Mouse (Mus musculus) myocyte (in vitro differentiated cells): ENCODE data around the gene Abhd17b. TPM values are rescaled to one million over a fixed set of nuclear protein-coding genes. Genes with fewer than 3 reads are reported as not detected.

Experiments used
- H3K27me3 ChIP-seq: one replicate; pipeline ENCODE4 v1.6.1; 2011; ENCODE audit not compliant: control insufficient read depth, insufficient read depth, insufficient read length
- H3K36me3 ChIP-seq: one replicate; pipeline ENCODE4 v1.6.1; 2011; ENCODE audit not compliant: control insufficient read depth, insufficient read depth
- H3K4me2 ChIP-seq: one replicate; pipeline ENCODE4 v1.6.1; 2011; ENCODE audit warnings: low read depth, control low read depth
- H3K4me3 ChIP-seq: one replicate; pipeline ENCODE4 v1.5.1; 2011; ENCODE audit warnings: mild to moderate bottlenecking, control low read depth, moderate library complexity
- H3K79me2 ChIP-seq: one replicate; pipeline ENCODE4 v1.6.1; 2011; ENCODE audit not compliant: control insufficient read depth, insufficient read depth
- H3ac ChIP-seq: one replicate; pipeline ENCODE4 v1.6.1; 2011; ENCODE audit not compliant: control insufficient read depth, insufficient read length
- CEBPB ChIP-seq: IDR thresholded peaks from 2 replicates; pipeline ENCODE4 v1.6.1; 2011; ENCODE audit warnings: mild to moderate bottlenecking, moderate library complexity; ENCODE audit not compliant: poor library complexity, insufficient read depth, severe bottlenecking
- E2F4 ChIP-seq: IDR thresholded peaks from one replicate; pipeline ENCODE4 v1.6.1; 2011; ENCODE audit warnings: mild to moderate bottlenecking, control low read depth, moderate library complexity; ENCODE audit not compliant: insufficient read depth
- MAX ChIP-seq: IDR thresholded peaks from one replicate; pipeline ENCODE4 v1.6.1; 2011; ENCODE audit warnings: low read depth, mild to moderate bottlenecking, control low read depth
- MYOD1 ChIP-seq, 3 experiments: IDR thresholded peaks; one replicate each; pipeline ENCODE4 v1.6.1; 2011; ENCODE audit warnings: control low read depth in 2 of 3, low read depth in 2 of 3, mild to moderate bottlenecking in 2 of 3, moderate library complexity in 1 of 3; ENCODE audit not compliant: insufficient read length in 2 of 3, control insufficient read depth in 1 of 3
- MYOG ChIP-seq, 3 experiments: IDR thresholded peaks; one replicate each; pipeline ENCODE4 v1.6.1; 2011; ENCODE audit warnings: control low read depth in 2 of 3, low read depth in 2 of 3, mild to moderate bottlenecking in 2 of 3; ENCODE audit not compliant: insufficient read length in 2 of 3, control insufficient read depth in 1 of 3, insufficient read depth in 1 of 3
- POLR2A ChIP-seq: IDR thresholded peaks from one replicate; pipeline ENCODE4 v1.6.1; 2011; ENCODE audit warnings: low read depth, mild to moderate bottlenecking, control low read depth, moderate library complexity; ENCODE audit not compliant: insufficient read length
- POLR2AphosphoS2 ChIP-seq: IDR thresholded peaks from one replicate; pipeline ENCODE4 v1.6.1; 2011; ENCODE audit warnings: low read depth, control low read depth; ENCODE audit not compliant: insufficient read length
- REST ChIP-seq: IDR thresholded peaks from one replicate; pipeline ENCODE4 v1.6.1; 2011; ENCODE audit warnings: mild to moderate bottlenecking, control low read depth, moderate library complexity; ENCODE audit not compliant: insufficient read depth, insufficient read length
- SRF ChIP-seq: IDR thresholded peaks from one replicate; pipeline ENCODE4 v1.6.1; 2011; ENCODE audit warnings: low read depth; ENCODE audit not compliant: control insufficient read depth, insufficient read length
- TCF12 ChIP-seq: IDR thresholded peaks from one replicate; pipeline ENCODE4 v1.6.1; 2011; ENCODE audit warnings: mild to moderate bottlenecking, control low read depth; ENCODE audit not compliant: poor library complexity, insufficient read depth, severe bottlenecking
- TCF3 ChIP-seq: IDR thresholded peaks from one replicate; pipeline ENCODE4 v1.6.1; 2011; ENCODE audit warnings: low read depth, control low read depth; ENCODE audit not compliant: insufficient read length
- USF1 ChIP-seq: IDR thresholded peaks from one replicate; pipeline ENCODE4 v1.6.1; 2011; ENCODE audit warnings: low read depth, mild to moderate bottlenecking, control low read depth, moderate library complexity
- polyA plus RNA-seq: library from polyadenylated mRNA; unstranded; fragments of >200 nt; fragmentation: generic; extraction: Trizol; gene quantifications from one replicate; pipeline ENCODE4 v1.2.1, GENCODE M21; 2012; ENCODE audit warnings: missing spikeins

The Abhd17b gene
- polyA plus RNA-seq, 1 experiment: 11.2 TPM

DNA sequence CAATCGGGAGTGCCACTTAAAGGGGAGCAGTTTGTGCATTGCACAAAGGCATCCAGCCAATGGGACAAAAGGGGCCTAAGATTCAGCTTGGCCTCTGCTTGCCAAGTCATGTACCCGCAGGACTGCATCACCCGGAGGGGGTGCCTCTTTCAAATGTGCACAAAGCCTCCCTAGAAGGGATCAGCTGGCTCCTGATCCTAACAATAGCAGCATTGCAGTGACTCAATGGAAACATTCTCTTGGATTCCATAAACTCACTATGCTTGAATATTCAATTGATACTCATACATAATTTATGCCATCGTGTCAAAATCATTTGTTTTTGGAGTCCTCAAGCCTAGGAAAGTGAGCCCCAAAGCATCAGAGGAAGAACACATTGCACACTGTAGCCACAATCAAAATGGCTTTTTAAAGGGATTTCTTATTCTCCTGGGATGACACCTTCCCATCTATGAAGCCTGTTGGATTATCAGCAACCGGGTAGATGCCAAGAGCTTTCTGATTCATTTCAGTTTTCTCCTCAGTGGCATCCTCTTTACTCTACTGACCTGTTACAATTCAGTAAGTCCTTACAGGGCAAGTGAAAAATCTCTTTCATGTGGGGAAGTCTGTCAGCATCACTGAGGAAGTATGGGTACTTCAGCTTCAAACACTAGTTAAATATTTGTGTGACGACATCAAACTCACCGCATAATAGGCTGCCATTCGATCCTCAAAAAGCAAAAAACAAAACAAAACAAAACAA is 71.1 kb downstream of the Abhd17b start:
- TF ChIP-seq MYOD1 (IDR thresholded peaks at IDR 0.05; ENCODE audit: control insufficient read depth in 1 of 3, insufficient read length in 2 of 3, low read depth in 2 of 3) (no peak), USF1 (no peak), POLR2A (no peak), TCF12 (no peak), MYOG (IDR thresholded peaks at IDR 0.05; ENCODE audit: control insufficient read depth in 1 of 3, insufficient read depth in 1 of 3, insufficient read length in 2 of 3, low read depth in 2 of 3) (no peak), POLR2AphosphoS2 (no peak), CEBPB (no peak)
- H3K79me2 ChIP-seq: no peaks in the 10 kb centered on the region
- no peak overlapping the region for H3ac ChIP-seq
- H3K4me3 ChIP-seq: no peak overlapping the region
- no peak overlapping the region for H3K4me2 ChIP-seq
- H3K36me3 ChIP-seq: no peaks in the 10 kb centered on the region
- no peaks in the 10 kb centered on the region for H3K27me3 ChIP-seq

DNA sequence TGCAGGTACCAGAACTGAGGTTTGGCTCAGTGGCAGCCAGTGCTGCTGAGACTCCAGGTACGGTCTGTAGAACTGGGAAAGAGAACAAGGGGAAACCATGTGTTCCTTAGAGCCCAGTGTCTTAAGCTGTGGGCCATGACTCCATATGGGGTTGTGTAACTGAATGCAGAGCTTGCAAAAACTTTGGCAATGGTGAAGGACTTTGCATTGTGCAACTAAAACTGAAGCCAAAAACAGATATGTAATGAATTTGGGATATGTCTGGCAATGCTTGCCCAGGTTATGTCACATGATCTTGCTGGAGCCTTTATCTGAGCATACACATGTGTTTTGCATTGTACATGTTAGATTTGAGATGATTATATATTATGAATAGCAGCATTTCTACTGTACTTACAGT is 72.2 kb downstream of the Abhd17b start:
- H3K27me3 ChIP-seq: no peaks in the 10 kb centered on the region
- no peaks in the 10 kb centered on the region for H3K79me2 ChIP-seq
- H3ac ChIP-seq: no peak overlapping the region
- H3K4me3 ChIP-seq: no peak overlapping the region
- no peaks in the 10 kb centered on the region for H3K36me3 ChIP-seq
- no peak overlapping the region for H3K4me2 ChIP-seq
- TF ChIP-seq TCF12 (no peak), REST (no peak), MAX (no peak)

DNA sequence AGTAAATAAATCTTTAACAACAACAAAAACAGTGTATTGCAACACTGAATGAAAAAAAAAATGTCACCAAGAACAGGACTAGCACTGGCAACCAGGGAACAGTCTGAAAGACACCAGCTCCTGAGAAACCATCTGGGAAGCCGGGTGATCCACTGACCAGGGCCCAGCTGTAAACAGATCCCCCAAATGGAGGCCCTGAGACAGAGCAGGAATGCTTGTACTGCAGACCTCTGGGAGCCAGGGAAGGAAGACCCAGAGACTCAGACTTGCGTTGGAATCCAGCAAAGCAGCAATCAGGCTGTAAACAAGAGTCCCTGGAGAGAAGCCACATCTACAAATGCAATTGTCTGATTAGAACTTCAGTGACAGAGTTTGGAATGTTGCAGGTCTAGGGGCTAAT is 74.1 kb downstream of the Abhd17b start:
- TF ChIP-seq CEBPB (no peak), MAX (no peak), E2F4 (no peak), POLR2A (no peak), USF1 (no peak), POLR2AphosphoS2 (no peak)
- no peaks in the 10 kb centered on the region for H3K79me2 ChIP-seq
- no peaks in the 10 kb centered on the region for H3K27me3 ChIP-seq
- H3ac ChIP-seq: no peak overlapping the region
- H3K4me3 ChIP-seq: no peak overlapping the region
- H3K4me2 ChIP-seq: no peak overlapping the region
- no peaks in the 10 kb centered on the region for H3K36me3 ChIP-seq

DNA sequence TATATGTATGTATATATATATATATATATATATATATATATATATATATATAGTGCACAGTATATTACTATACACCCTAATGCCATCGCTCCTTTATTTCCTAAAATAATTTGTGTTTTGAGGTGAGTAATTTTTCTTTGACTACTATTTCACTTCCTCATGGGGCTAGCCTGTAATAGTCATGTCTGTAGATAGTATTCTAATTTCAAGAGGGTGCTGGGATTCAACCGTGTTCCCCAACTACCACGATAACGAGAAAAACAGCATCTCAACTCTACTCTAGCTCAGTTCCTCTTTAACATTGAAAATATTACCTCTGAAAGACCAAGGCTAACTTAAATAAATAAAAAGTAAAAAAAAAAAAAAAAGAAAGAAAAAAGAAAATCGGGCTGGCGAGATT is 75.4 kb downstream of the Abhd17b start:
- H3K79me2 ChIP-seq: no peaks in the 10 kb centered on the region
- H3K4me2 ChIP-seq: no peak overlapping the region
- H3ac ChIP-seq: no peak overlapping the region
- H3K4me3 ChIP-seq: no peak overlapping the region
- no peaks in the 10 kb centered on the region for H3K27me3 ChIP-seq
- no peak for TF ChIP-seq SRF
- no peaks in the 10 kb centered on the region for H3K36me3 ChIP-seq

DNA sequence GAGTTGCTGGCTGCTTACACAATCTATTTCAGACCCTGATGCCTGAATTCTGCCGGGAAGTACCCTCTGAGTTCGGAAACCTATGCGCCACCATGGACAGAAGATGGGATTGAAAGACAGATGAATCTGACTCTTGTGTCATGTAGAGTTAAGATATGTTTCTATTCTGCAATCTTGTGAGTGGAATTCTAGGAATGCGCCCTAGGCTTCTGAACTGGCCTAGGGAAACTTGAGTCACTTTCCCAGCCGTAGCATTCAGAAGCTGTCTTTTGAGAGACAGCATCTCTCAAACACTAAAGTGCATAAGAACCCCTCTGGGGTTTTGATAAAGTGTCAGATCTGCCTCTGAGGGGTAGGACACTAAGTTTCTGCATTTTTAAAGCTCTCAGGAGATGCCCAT is 78.9 kb downstream of the Abhd17b start:
- H3K27me3 ChIP-seq: no peaks in the 10 kb centered on the region
- H3K79me2 ChIP-seq: no peaks in the 10 kb centered on the region
- H3K4me2 ChIP-seq: no peak overlapping the region
- no peak overlapping the region for H3K4me3 ChIP-seq
- TF ChIP-seq MYOG (IDR thresholded peaks at IDR 0.05; ENCODE audit: control insufficient read depth in 1 of 3, insufficient read depth in 1 of 3, insufficient read length in 2 of 3, low read depth in 2 of 3) (no peak), MYOD1 (IDR thresholded peaks at IDR 0.05; ENCODE audit: control insufficient read depth in 1 of 3, insufficient read length in 2 of 3, low read depth in 2 of 3) (no peak), E2F4 (no peak), TCF12 (no peak), POLR2A (no peak), SRF (no peak), POLR2AphosphoS2 (no peak), REST (no peak), TCF3 (no peak)
- H3K36me3 ChIP-seq: no peaks in the 10 kb centered on the region
- no peak overlapping the region for H3ac ChIP-seq

DNA sequence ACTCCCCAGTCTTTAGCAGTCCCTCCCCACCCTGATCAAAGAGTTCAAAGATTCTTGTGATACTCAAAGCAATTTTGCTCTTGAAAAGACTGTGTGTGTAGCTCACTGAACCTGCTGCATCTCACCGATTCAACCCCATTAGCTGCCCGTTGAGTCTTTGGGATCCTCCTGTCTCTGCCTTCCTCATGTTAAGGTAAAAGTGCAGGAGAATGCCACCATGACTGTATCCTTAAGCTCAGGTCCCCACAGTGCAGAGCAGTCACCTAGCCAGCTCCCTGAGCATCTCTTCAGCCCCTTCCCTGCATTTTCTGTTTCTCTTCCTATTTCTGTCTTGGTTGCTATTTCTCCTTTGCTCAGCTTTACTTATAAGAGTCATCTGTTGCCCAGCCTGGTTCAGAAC is 80.2 kb downstream of the Abhd17b start:
- Histone ChIP-seq H3K4me2 (no peak overlapping the region), H3K27me3 (no peaks in the 10 kb centered on the region), H3ac (no peak overlapping the region), H3K4me3 (no peak overlapping the region), H3K36me3 (no peaks in the 10 kb centered on the region), H3K79me2 (no peaks in the 10 kb centered on the region)
- no peak for TF ChIP-seq MYOG (IDR thresholded peaks at IDR 0.05; ENCODE audit: control insufficient read depth in 1 of 3, insufficient read depth in 1 of 3, insufficient read length in 2 of 3, low read depth in 2 of 3)
- no peak for TF ChIP-seq TCF3
- TF ChIP-seq POLR2A: no peak
- TF ChIP-seq USF1: no peak
- no peak for TF ChIP-seq TCF12
- TF ChIP-seq POLR2AphosphoS2: no peak
- TF ChIP-seq REST: no peak
- TF ChIP-seq E2F4: no peak
- no peak for TF ChIP-seq CEBPB
